Mouse (Mus musculus) intestine, embryonic 14.5 days (tissue): ENCODE results near the gene Adss. TPM values are rescaled to one million over a fixed set of nuclear protein-coding genes. Genes with fewer than 3 reads are reported as not detected.
A peak's percentile ranks its signal among the peaks of the same experiment; 100 is the strongest.

Source experiments
- ATAC-seq: fragments of 200-750 bp; cut with Nextera tagmentation; replicated peaks from 2 replicates; pipeline ENCODE4 v1.8.0; 2017; ENCODE audit warnings: low read depth, moderate number of reproducible peaks, moderate TSS enrichment, moderate library complexity; ENCODE audit not compliant: low FRiP score, low TSS enrichment
- DNase-seq: peaks from one replicate; pipeline ENCODE4 v3.0.0-alpha.2; 2018; ENCODE audit warnings: low spot score
- H3K27ac ChIP-seq: fragments of 300-500 bp; sonication (generic); 2 replicates; pipeline ENCODE4 v1.5.1; 2014; ENCODE audit warnings: low read depth, mild to moderate bottlenecking, control low read depth
- H3K27me3 ChIP-seq: fragments of 300-500 bp; sonication (generic); replicated peaks from 2 replicates; pipeline ENCODE4 v1.6.1; 2014; ENCODE audit warnings: low read length, control low read depth; ENCODE audit not compliant: control insufficient read depth, insufficient read depth
- H3K36me3 ChIP-seq: fragments of 300-500 bp; sonication (generic); 2 replicates; pipeline ENCODE4 v1.6.1; 2014; ENCODE audit warnings: low read length, control low read depth; ENCODE audit not compliant: control insufficient read depth, insufficient read depth
- H3K4me1 ChIP-seq: fragments of 300-500 bp; sonication (generic); replicated peaks from 2 replicates; pipeline ENCODE4 v1.6.1; 2014; ENCODE audit warnings: low read length, control low read depth, mixed read lengths; ENCODE audit not compliant: control insufficient read depth, insufficient read depth
- H3K4me2 ChIP-seq: fragments of 300-500 bp; sonication (generic); 2 replicates; pipeline ENCODE4 v1.6.1; 2014; ENCODE audit warnings: low read length
- H3K4me3 ChIP-seq: fragments of 300-500 bp; sonication (generic); 2 replicates; pipeline ENCODE4 v1.5.1; 2014; ENCODE audit warnings: low read depth, low read length, control low read depth, mixed read lengths
- H3K9ac ChIP-seq: fragments of 300-500 bp; sonication (generic); 2 replicates; pipeline ENCODE4 v1.6.1; 2014; ENCODE audit warnings: mild to moderate bottlenecking, low read length
- H3K9me3 ChIP-seq: fragments of 300-500 bp; sonication (generic); 2 replicates; pipeline ENCODE4 v1.6.1; 2016; ENCODE audit warnings: low read length, control low read depth; ENCODE audit not compliant: control insufficient read depth
- WGBS: fragments of 180-500 bp; shearing (Covaris S2); extraction: QIAGEN DNeasy Blood & Tissue Kit; methylation state at CpG from one replicate; pipeline ENCODE4 v1.1.7; 2014; 5-methylcytosine and 5-hydroxymethylcytosine counted together
- polyA plus RNA-seq: library from polyadenylated mRNA; unstranded; fragments of >200 nt; fragmentation: Nextera tagmentation; extraction: Ambion mirVana; gene quantifications from 2 replicates; pipeline ENCODE4 v1.2.1, GENCODE M21; 2014

Adss gene
- polyA plus RNA-seq, 1 experiment from 2014 or later: 47.4 TPM

DNA sequence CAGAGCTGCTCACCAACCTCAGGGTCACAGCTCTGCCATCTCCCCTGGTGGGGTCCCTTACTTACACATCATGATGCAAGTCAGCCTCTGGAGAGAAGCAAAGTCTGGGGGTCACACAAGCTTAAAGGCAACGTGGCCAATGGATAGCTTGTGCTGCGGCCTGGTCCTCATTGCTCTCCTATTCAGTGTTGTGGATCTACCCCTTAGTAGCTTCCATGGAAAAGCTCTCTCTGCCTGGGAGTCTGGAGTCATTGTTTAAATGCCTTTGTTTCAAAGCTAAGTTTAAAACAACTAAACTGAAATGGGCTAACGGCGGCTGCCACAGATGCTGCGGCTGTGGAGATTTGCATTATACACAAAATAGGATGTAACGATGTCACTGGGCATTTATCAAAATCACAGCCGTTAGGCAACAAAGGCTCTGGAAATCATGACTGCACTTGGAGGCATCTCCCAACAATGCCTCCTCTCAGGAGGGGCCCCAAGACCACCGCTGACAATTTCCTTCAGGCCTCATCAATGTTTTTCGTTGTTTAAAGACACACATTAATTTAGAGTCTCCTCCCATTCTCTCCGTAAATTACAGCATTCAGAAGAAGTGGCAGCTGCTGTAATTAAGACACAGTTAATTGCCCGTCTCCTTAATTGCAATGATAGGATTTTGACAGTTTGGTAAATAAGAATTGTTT lies 77.8 kb downstream of the Adss start:
- no peak overlapping the region for H3K27ac ChIP-seq
- peak; percentile 37 for DNase-seq
- H3K4me2 ChIP-seq: no peak overlapping the region
- H3K27me3 ChIP-seq: no peaks in the 10 kb centered on the region
- no peak for ATAC-seq
- 66% methylated on average over 11 of the region's 11 CpGs for WGBS
- H3K9me3 ChIP-seq: no peaks in the 10 kb centered on the region
- no peak overlapping the region for H3K9ac ChIP-seq
- no peaks in the 10 kb centered on the region for H3K36me3 ChIP-seq
- H3K4me3 ChIP-seq: no peak overlapping the region
- H3K4me1 ChIP-seq: no peaks in the 10 kb centered on the region

DNA sequence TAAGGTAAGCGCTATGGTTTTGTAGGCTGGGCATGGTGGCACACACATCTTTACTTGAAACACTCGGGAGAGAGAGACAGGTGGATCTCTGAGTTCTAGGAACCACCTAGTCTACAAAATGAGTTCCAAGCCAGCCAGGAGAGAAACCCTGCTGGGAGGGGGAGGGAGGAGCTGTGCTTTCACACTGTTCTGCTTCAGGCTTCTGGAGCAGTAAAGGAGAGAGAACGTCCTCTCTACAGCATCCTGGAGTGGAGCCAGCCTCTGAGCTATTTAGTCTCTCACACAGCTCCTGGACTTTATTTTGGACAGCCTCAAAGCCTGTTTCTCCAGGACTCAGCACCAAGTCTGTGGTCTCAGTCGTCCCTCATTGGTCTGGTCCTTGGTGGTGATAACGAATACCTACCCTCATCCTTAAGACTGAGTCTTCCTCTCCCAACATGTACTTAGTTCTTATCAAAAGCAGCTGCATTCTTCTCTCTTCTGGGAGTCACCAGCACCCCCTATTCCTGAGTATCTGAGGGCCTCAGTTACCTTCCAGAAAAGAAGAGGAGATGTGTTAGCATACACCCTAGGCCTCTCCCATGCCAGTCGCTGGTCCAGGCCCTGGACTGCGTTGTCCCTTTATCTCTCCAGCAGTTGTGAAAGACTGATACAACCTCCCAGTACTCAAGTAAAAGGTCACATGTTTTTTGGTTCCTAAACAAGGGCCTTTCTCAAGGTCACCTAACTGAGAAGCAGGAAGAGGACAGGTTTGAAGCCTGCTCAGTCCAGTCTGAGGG lies 79.1 kb downstream of the Adss start:
- WGBS: 79% methylated on average over 7 of the region's 7 CpGs
- Histone ChIP-seq H3K9ac (no peak overlapping the region), H3K27ac (no peak overlapping the region), H3K4me1 (no peaks in the 10 kb centered on the region), H3K36me3 (no peaks in the 10 kb centered on the region), H3K4me3 (no peak overlapping the region), H3K27me3 (no peaks in the 10 kb centered on the region), H3K9me3 (no peaks in the 10 kb centered on the region), H3K4me2 (no peak overlapping the region)
- DNase-seq: peak; percentile 16
- ATAC-seq: no peak

DNA sequence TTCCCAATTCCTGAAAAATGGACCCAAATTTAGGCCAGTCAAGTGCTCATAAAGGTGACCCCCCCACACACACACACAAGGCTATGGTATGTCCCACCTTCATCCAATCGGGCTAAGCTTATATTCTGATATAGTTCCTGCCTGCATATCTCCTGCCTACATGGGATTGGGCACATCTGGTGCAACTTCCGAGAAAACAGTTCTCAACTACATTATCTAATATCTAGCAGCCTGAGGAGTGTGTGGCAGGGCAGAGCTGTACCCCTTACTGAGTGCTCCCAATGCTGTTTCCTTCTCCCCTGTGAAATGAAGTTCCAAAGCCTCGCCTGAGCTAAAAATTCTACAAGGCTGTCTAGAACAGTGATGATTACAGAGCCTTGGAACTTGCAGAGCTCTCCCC lies 79.9 kb downstream of the Adss start:
- no peaks in the 10 kb centered on the region for H3K27me3 ChIP-seq
- H3K9me3 ChIP-seq: no peaks in the 10 kb centered on the region
- H3K4me2 ChIP-seq: no peak overlapping the region
- no peak overlapping the region for H3K27ac ChIP-seq
- WGBS: 83% methylated on average over 3 of the region's 3 CpGs
- no peaks in the 10 kb centered on the region for H3K36me3 ChIP-seq
- ATAC-seq (no peak), DNase-seq (peak; percentile 18)
- no peak overlapping the region for H3K9ac ChIP-seq
- no peaks in the 10 kb centered on the region for H3K4me1 ChIP-seq
- no peak overlapping the region for H3K4me3 ChIP-seq

DNA sequence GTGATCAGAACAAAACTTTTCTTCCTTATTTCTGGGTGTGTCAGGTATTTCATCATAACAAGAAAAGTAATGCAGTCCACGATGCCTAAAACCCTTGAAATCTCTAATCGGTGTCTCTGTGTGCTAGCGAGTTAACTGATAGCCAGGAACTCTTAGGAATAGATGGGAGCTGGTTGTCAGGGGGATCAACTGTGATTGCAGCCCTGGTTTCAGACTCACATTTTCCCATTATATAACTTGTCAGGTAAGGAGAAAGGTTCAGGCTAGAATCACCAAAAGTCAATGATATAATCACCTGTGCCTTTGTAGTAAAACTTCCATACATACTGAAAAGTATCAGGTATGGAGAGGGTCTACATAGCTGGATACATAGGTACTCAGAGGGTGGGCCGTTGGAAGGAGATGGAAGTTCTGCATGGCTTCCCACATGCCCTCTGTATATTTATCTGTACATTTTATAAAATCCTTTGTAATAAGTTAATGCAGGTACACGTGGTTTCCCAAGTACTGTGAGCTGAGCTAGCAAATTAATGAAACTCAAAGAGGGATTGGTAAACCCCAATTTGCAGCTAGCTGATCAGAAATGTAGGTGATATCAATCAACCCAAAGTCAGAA lies 81.8 kb downstream of the Adss start:
- no peaks in the 10 kb centered on the region for H3K4me1 ChIP-seq
- H3K9me3 ChIP-seq: peaks cover 3% of the 10 kb centered on the region; the same call in 1 of the 2 replicates
- no peak overlapping the region for H3K4me2 ChIP-seq
- H3K36me3 ChIP-seq: no peaks in the 10 kb centered on the region
- no peak overlapping the region for H3K4me3 ChIP-seq
- H3K27ac ChIP-seq: no peak overlapping the region
- WGBS: 91% methylated on average over 5 of the region's 5 CpGs
- H3K9ac ChIP-seq: no peak overlapping the region
- ATAC-seq: no peak
- DNase-seq: peak; percentile 25
- no peaks in the 10 kb centered on the region for H3K27me3 ChIP-seq

DNA sequence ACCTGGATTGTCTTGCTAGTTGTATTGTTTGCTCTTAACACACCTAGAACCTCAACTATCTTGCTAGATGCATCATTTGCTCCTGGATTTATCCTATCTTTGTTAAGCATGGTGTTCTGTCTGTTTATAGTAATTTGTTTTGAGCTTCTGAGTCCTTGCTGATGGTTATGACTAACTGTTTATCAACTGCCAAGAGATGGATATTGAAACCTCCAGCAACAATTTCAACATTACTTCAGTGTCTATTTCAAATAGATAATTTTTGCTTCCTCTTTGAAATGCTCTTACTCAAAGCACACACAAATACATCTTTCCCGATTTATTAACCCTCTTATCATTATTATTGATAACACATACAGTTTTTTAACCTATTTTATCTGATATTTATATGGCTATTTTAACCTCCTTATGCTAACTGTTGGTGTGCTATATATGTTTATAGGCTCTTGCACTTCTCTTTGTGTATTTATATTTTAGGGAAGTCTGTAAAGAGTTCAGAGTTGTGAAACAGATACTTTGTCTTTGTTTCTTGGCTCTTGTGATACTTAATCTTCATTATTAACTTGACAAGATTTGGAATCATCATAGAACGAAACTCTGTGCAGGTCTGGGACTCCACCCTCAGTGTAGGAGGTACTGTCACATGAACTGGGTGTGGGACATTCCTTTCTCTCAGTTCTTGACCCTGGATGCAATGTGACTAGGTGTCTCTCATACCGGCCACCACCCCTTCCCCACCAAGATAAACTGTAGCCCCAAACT lies 82.5 kb downstream of the Adss start:
- H3K27ac ChIP-seq: no peak overlapping the region
- H3K4me3 ChIP-seq: no peak overlapping the region
- H3K9me3 ChIP-seq: peaks cover 3% of the 10 kb centered on the region; the same call in 1 of the 2 replicates
- ATAC-seq (no peak), DNase-seq (no peak)
- H3K27me3 ChIP-seq: no peaks in the 10 kb centered on the region
- H3K36me3 ChIP-seq: no peaks in the 10 kb centered on the region
- 73% methylated on average over 3 of the region's 3 CpGs for WGBS
- no peak overlapping the region for H3K9ac ChIP-seq
- H3K4me2 ChIP-seq: no peak overlapping the region
- H3K4me1 ChIP-seq: no peaks in the 10 kb centered on the region

Other genes with a start within 250 kb of the Adss start
- not detected in 2 replicates for gene 1700016C15Rik, start 66.7 kb downstream of the Adss start, polyA plus RNA-seq
- 0.14 and 0.23 TPM in 2 replicates for gene Catspere2, start 186.9 kb upstream of the Adss start, polyA plus RNA-seq